Mouse (Mus musculus): ENCODE measurements at regions not wholly inside any gene's neighbourhood (a gene's known extent, or its start where the extent isn't known, plus 50 kb on each side); places are given as distances from the start of the nearest gene placed in this dataset.

DNA sequence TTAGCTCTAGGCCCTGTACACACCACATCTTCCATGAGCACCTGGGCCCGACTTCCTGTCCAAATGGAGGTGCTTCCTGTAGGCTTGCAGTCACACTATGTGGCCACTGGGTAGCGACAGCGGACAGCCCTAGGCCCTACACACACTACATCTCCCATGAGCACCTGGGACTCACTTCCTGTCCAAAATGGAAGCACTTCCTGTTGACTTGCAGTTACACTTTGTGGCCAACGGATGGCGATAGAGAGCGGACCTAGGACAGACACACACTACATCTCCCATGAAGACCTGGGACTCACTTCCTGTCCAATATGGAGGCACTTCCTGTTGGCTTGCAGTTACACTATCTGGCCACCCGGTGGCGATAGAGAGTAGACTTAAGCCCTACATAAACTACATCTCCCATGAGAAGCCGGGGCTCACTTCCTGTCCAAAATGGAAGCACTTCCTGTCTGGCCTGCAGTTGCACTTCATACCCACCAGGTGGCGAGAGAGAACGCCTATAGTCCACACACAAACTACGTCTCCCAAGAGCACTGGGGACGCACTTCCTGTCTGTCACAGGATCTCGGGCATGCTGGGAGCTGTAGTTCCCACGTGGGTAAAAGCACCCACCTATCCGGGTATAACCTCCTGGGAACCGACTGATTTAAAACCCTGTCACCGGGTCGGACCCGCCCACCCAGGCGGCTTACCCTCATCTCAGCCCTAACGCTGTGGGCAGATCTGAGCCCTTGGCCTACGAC lies 96.1 kb upstream of the Rab39b start:
- ATAC-seq = peak; percentile 97
- H3K9me3 ChIP-seq (ENCODE audit: control insufficient read depth) = no peaks in the 10 kb centered on the region
- H3K9ac ChIP-seq (ENCODE audit: low read depth, low read length) = no peak overlapping the region
- WGBS = 13% methylated on average over 23 of the region's 23 CpGs
- TF ChIP-seq CTCF (IDR thresholded peaks at IDR 0.05; ENCODE audit: low read depth) = peak; percentile 82
- no peak overlapping the region for H3K27ac ChIP-seq (ENCODE audit: low read depth, low read length)
- no peaks in the 10 kb centered on the region for H3K36me3 ChIP-seq (ENCODE audit: control insufficient read depth, insufficient read depth)
- H3K4me2 ChIP-seq (replicated peaks; ENCODE audit: low read depth) = peak overlapping the region; percentile 55
- no peaks in the 10 kb centered on the region for H3K27me3 ChIP-seq (replicated peaks; ENCODE audit: control insufficient read depth, insufficient read depth, low read length)
- H3K4me1 ChIP-seq (replicated peaks; ENCODE audit: control insufficient read depth, insufficient read depth, low read length) = no peaks in the 10 kb centered on the region
- peak overlapping the region; percentile 42 for H3K4me3 ChIP-seq (ENCODE audit: low read depth, low read length)

DNA sequence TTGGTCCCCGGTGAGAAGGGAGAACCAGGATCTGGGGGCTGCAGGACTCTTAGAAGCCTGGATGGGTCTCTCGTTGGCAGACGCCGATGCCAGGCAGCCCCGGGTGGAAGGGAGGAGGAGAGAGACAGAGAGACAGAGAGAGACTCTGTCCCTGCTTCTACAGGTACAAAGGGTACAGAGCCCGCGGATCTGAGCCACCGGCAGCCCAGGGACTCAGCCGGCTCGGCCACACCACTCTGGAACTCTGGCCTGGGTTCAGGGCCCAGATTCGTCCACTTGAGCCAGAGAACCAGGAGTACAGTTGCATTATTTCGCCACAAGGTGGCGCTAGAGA lies 95.5 kb upstream of the Rab39b start:
- no peaks in the 10 kb centered on the region for H3K36me3 ChIP-seq (ENCODE audit: control insufficient read depth, insufficient read depth)
- no peaks in the 10 kb centered on the region for H3K27me3 ChIP-seq (replicated peaks; ENCODE audit: control insufficient read depth, insufficient read depth, low read length)
- WGBS = 47% methylated on average over 13 of the region's 13 CpGs
- peak overlapping the region; percentile 55 for H3K4me2 ChIP-seq (replicated peaks; ENCODE audit: low read depth)
- no peaks in the 10 kb centered on the region for H3K9me3 ChIP-seq (ENCODE audit: control insufficient read depth)
- no peak for ATAC-seq
- H3K9ac ChIP-seq (ENCODE audit: low read depth, low read length) = 0 out of 2 replicates have a peak overlapping the region, but pooled peaks have one; percentile 31
- TF ChIP-seq CTCF (IDR thresholded peaks at IDR 0.05; ENCODE audit: low read depth) = no peak
- H3K4me1 ChIP-seq (replicated peaks; ENCODE audit: control insufficient read depth, insufficient read depth, low read length) = no peaks in the 10 kb centered on the region
- H3K27ac ChIP-seq (ENCODE audit: low read depth, low read length) = no peak overlapping the region
- H3K4me3 ChIP-seq (ENCODE audit: low read depth, low read length) = peak overlapping the region; percentile 12; the same call in 1 of the 2 replicates

DNA sequence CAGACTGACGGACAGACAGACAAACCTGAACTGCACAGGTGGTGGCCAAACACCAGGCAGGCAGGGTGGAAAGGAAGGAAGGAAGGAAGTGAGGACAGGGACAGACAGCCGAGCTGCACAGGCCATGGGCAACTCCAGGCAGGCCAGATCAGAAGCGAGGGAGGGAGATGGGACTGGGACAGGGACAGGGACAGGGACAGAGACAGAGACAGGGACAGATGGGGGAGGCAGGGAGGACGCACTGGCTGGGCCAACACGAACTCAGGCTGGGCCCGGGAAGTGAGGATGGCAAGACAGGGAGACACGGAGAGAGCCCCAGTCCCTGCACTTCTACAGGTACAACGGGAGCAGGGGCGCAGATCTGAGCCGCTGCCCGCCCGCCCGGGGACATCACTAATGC lies 94.9 kb upstream of the Rab39b start:
- Histone ChIP-seq H3K4me1 (replicated peaks; ENCODE audit: control insufficient read depth, insufficient read depth, low read length) (no peaks in the 10 kb centered on the region), H3K4me2 (replicated peaks; ENCODE audit: low read depth) (peak overlapping the region; percentile 55), H3K4me3 (ENCODE audit: low read depth, low read length) (peak overlapping the region; percentile 12; the same call in 1 of the 2 replicates), H3K9ac (ENCODE audit: low read depth, low read length) (0 out of 2 replicates have a peak overlapping the region, but pooled peaks have one; percentile 31), H3K36me3 (ENCODE audit: control insufficient read depth, insufficient read depth) (no peaks in the 10 kb centered on the region), H3K27me3 (replicated peaks; ENCODE audit: control insufficient read depth, insufficient read depth, low read length) (no peaks in the 10 kb centered on the region), H3K9me3 (ENCODE audit: control insufficient read depth) (no peaks in the 10 kb centered on the region), H3K27ac (ENCODE audit: low read depth, low read length) (no peak overlapping the region)
- no peak for ATAC-seq
- TF ChIP-seq CTCF (IDR thresholded peaks at IDR 0.05; ENCODE audit: low read depth) = no peak
- WGBS = 68% methylated on average over 12 of the region's 13 CpGs

DNA sequence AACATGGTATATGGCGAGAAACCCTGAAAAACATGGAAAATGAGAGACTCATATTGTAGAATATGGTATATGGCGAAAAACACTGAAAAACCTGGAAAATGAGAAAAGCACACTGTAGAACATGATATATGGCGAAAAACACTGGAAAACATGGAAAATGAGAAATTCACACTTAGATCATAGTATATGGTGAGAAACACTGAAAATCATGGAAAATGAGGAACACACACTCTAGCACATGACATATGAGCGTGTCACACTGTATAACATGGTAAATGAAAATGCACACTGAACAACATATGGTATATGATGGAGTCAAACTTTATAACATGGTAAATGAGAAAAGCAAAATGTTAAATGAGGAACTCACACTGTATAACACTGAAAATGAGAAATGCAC lies 89.6 kb upstream of the Rab39b start:
- WGBS = 87% methylated on average over 4 of the region's 4 CpGs
- no peaks in the 10 kb centered on the region for H3K9me3 ChIP-seq (ENCODE audit: control insufficient read depth)
- H3K4me3 ChIP-seq (ENCODE audit: low read depth, low read length) = no peak overlapping the region
- H3K4me2 ChIP-seq (replicated peaks; ENCODE audit: low read depth) = no peak overlapping the region
- no peak for TF ChIP-seq CTCF (IDR thresholded peaks at IDR 0.05; ENCODE audit: low read depth)
- no peaks in the 10 kb centered on the region for H3K36me3 ChIP-seq (ENCODE audit: control insufficient read depth, insufficient read depth)
- H3K27ac ChIP-seq (ENCODE audit: low read depth, low read length) = no peak overlapping the region
- ATAC-seq = no peak
- no peaks in the 10 kb centered on the region for H3K4me1 ChIP-seq (replicated peaks; ENCODE audit: control insufficient read depth, insufficient read depth, low read length)
- no peak overlapping the region for H3K9ac ChIP-seq (ENCODE audit: low read depth, low read length)
- no peaks in the 10 kb centered on the region for H3K27me3 ChIP-seq (replicated peaks; ENCODE audit: control insufficient read depth, insufficient read depth, low read length)

DNA sequence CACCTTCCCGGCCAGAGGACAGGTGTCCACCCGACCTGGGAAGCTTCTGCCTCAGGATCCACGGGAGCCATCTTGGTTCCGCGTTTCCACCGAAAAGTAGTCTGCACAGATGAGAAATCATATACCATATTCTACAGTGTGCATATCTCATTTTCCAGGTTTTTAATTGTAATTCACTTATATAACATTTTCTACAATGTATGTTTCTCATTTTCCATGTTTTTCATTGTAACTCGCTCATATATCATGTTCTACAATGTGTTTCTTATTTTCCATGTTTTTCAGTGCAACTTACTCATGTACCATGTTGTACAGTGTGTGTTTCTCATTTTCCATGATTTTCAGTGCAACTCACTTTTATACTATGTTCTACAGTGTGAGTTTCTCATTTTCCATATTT lies 65.4 kb upstream of the Rab39b start:
- Histone ChIP-seq H3K27ac (ENCODE audit: low read depth, low read length) (no peak overlapping the region), H3K4me2 (replicated peaks; ENCODE audit: low read depth) (no peak overlapping the region), H3K27me3 (replicated peaks; ENCODE audit: control insufficient read depth, insufficient read depth, low read length) (no peaks in the 10 kb centered on the region), H3K9me3 (ENCODE audit: control insufficient read depth) (no peaks in the 10 kb centered on the region), H3K4me1 (replicated peaks; ENCODE audit: control insufficient read depth, insufficient read depth, low read length) (no peaks in the 10 kb centered on the region), H3K9ac (ENCODE audit: low read depth, low read length) (no peak overlapping the region), H3K4me3 (ENCODE audit: low read depth, low read length) (no peak overlapping the region), H3K36me3 (ENCODE audit: control insufficient read depth, insufficient read depth) (no peaks in the 10 kb centered on the region)
- ATAC-seq = no peak
- no peak for TF ChIP-seq CTCF (IDR thresholded peaks at IDR 0.05; ENCODE audit: low read depth)
- 88% methylated on average over 7 of the region's 7 CpGs for WGBS

Data from intestine, postnatal 0 days (tissue).